Mouse (Mus musculus) heart, embryonic 13.5 days (tissue): ENCODE results near the gene Ier5. TPM values are rescaled to one million over a fixed set of nuclear protein-coding genes. Genes with fewer than 3 reads are reported as not detected.

Experiments used
- ATAC-seq: fragments of 200-750 bp; cut with Nextera tagmentation; 2 replicates; pipeline ENCODE4 v1.8.0; 2017; ENCODE audit warnings: moderate TSS enrichment; ENCODE audit not compliant: insufficient number of reproducible peaks, low FRiP score, low TSS enrichment; ENCODE audit errors: extremely low read depth
- H3K27ac ChIP-seq: fragments of 300-500 bp; sonication (generic); replicated peaks from 2 replicates; pipeline ENCODE4 v1.5.1; 2015; ENCODE audit warnings: moderate library complexity, mild to moderate bottlenecking, inconsistent platforms
- H3K27me3 ChIP-seq: fragments of 300-500 bp; sonication (generic); replicated peaks from 2 replicates; pipeline ENCODE4 v1.6.1; 2015; ENCODE audit warnings: mild to moderate bottlenecking, inconsistent platforms
- H3K36me3 ChIP-seq: fragments of 300-500 bp; sonication (generic); 2 replicates; pipeline ENCODE4 v1.6.1; 2015; ENCODE audit warnings: mild to moderate bottlenecking, inconsistent platforms
- H3K4me1 ChIP-seq: fragments of 300-500 bp; sonication (generic); 2 replicates; pipeline ENCODE4 v1.6.1; 2015; ENCODE audit warnings: inconsistent platforms
- H3K4me2 ChIP-seq: fragments of 300-500 bp; sonication (generic); 2 replicates; pipeline ENCODE4 v1.6.1; 2015; ENCODE audit warnings: inconsistent platforms, mild to moderate bottlenecking, moderate library complexity
- H3K4me3 ChIP-seq: fragments of 300-500 bp; sonication (generic); 2 replicates; pipeline ENCODE4 v1.5.1; 2015; ENCODE audit warnings: moderate library complexity, mild to moderate bottlenecking, inconsistent platforms
- H3K9ac ChIP-seq: fragments of 300-500 bp; sonication (generic); 2 replicates; pipeline ENCODE4 v1.6.1; 2015; ENCODE audit warnings: inconsistent platforms, mild to moderate bottlenecking, moderate library complexity
- H3K9me3 ChIP-seq: fragments of 300-500 bp; sonication (generic); 2 replicates; pipeline ENCODE4 v1.6.1; 2016; ENCODE audit warnings: inconsistent platforms
- WGBS: fragments of 180-500 bp; shearing (Covaris S2); methylation state at CpG from one replicate; pipeline ENCODE4 v1.1.7; 2015; ENCODE audit warnings: mixed read lengths; 5-methylcytosine and 5-hydroxymethylcytosine counted together
- polyA plus RNA-seq: library from polyadenylated mRNA; unstranded; fragments of >200 nt; fragmentation: Nextera tagmentation; extraction: Ambion mirVana; gene quantifications from 2 replicates; pipeline ENCODE4 v1.2.1, GENCODE M21; 2015

Gene Ier5
- 3.6 and 3.8 TPM in 2 replicates for polyA plus RNA-seq

GRCm38 (mm10) chr1:155099280-155099848, at the start of gene Ier5:
Gene Ier5 (minus strand): TSS chr1:155099636.
- Histone ChIP-seq H3K9ac (peak within 1 kb of the TSS; percentile 100), H3K4me1 (peaks cover 36% of the 10 kb centered on the region), H3K27me3 (no peaks in the 10 kb centered on the region), H3K4me3 (peak within 1 kb of the TSS; percentile 99), H3K27ac (peak within 1 kb of the TSS; percentile 86), H3K4me2 (peak within 1 kb of the TSS; percentile 81), H3K36me3 (no peaks in the 10 kb centered on the region), H3K9me3 (no peaks in the 10 kb centered on the region)
- WGBS = under 1% methylated on average over 40 of the region's 40 CpGs
- ATAC-seq = peak; percentile 96

DNA sequence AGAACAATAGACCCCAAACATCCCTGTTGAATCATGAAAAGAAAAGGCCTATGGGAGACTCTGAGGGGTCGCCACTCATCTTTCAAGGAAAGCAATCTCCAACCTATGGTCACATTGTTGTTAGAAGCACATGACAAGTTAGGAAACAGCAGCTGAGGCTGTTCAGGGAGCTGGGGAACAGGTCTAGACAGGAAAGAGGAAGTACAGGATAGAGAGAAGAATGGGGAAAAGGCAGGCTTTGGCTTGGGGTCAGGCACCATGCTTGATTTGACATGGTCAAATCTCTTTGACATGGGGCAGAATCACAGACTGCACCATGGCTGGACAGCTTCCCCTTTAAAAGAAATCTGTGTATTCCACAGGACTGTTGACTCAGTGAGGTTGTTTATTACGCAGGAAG, 47.8 kb upstream of the Ier5 start:
- Histone ChIP-seq H3K36me3 (no peaks in the 10 kb centered on the region), H3K27ac (no peak overlapping the region), H3K4me1 (peaks cover 6% of the 10 kb centered on the region), H3K9ac (no peak overlapping the region), H3K9me3 (no peaks in the 10 kb centered on the region), H3K4me3 (no peak overlapping the region), H3K4me2 (peak overlapping the region; percentile 66; the same call in 1 of the 2 replicates), H3K27me3 (no peaks in the 10 kb centered on the region)
- 78% methylated on average over 2 of the region's 2 CpGs for WGBS
- no peak for ATAC-seq

- peak within 1 kb of the TSS; percentile 54 for H3K4me3 ChIP-seq
- peaks cover 6% of the 10 kb centered on the region for H3K4me1 ChIP-seq
- no peaks in the 10 kb centered on the region for H3K27me3 ChIP-seq
- H3K9me3 ChIP-seq = no peaks in the 10 kb centered on the region
- WGBS = 35% methylated on average over 8 of the region's 8 CpGs
- peak within 1 kb of the TSS; percentile 77 for H3K9ac ChIP-seq
- peak within 1 kb of the TSS; percentile 46 for H3K27ac ChIP-seq
- ATAC-seq = peak; percentile 68
- peak within 1 kb of the TSS; percentile 66 for H3K4me2 ChIP-seq
- no peaks in the 10 kb centered on the region for H3K36me3 ChIP-seq
Observed at GRCm38 (mm10) chr1:155146572-155146980, 47.1 kb upstream of the Ier5 start, which contains the start of gene Mr1. Gene Mr1 (minus strand): TSS chr1:155146814.

DNA sequence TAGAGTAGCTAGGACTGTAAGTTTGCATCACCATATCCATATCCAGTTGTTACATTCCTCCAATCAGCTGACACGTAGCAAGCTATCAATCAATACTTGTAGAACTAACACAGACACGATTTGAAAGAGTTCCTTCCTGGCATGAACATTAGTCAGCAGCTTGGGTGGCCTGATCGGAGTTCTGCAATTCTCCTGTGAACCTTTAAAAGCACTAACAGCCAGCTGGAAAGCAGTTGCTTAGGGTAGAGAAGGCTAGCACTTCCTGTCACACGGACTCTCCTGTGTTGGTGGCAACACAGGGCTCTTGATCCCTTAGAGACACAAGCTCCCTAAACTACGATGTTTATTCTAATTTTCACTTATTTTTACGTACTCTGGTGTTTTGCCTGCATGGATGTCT, 46.2 kb upstream of the Ier5 start:
- Histone ChIP-seq H3K9ac (peak overlapping the region; percentile 77; the same call in 1 of the 2 replicates), H3K4me1 (peaks cover 6% of the 10 kb centered on the region), H3K9me3 (no peaks in the 10 kb centered on the region), H3K27me3 (no peaks in the 10 kb centered on the region), H3K4me2 (peak overlapping the region; percentile 66), H3K4me3 (peak overlapping the region; percentile 54), H3K36me3 (no peaks in the 10 kb centered on the region), H3K27ac (peak overlapping the region; percentile 46; the same call in 1 of the 2 replicates)
- WGBS = 40% methylated on average over 6 of the region's 6 CpGs
- no peak for ATAC-seq

- no peaks in the 10 kb centered on the region for H3K9me3 ChIP-seq
- WGBS = 66% methylated on average over 2 of the region's 2 CpGs
- peaks cover 40% of the 10 kb centered on the region for H3K4me1 ChIP-seq
- H3K4me2 ChIP-seq = no peak overlapping the region
- no peak overlapping the region for H3K4me3 ChIP-seq
- ATAC-seq = no peak
- no peaks in the 10 kb centered on the region for H3K36me3 ChIP-seq
- no peak overlapping the region for H3K9ac ChIP-seq
- H3K27ac ChIP-seq = no peak overlapping the region
- no peaks in the 10 kb centered on the region for H3K27me3 ChIP-seq
Observed at GRCm38 (mm10) chr1:155140076-155140475, 40.6 kb upstream of the Ier5 start.

GRCm38 (mm10) chr1:155138795-155139194, 39.4 kb upstream of the Ier5 start:
- Histone ChIP-seq H3K36me3 (no peaks in the 10 kb centered on the region), H3K9me3 (no peaks in the 10 kb centered on the region), H3K4me1 (peaks cover 53% of the 10 kb centered on the region), H3K9ac (no peak overlapping the region), H3K4me3 (no peak overlapping the region), H3K27ac (no peak overlapping the region; the same call in 1 of the 2 replicates), H3K27me3 (no peaks in the 10 kb centered on the region), H3K4me2 (no peak overlapping the region)
- 77% methylated on average over 7 of the region's 7 CpGs for WGBS
- no peak for ATAC-seq

DNA sequence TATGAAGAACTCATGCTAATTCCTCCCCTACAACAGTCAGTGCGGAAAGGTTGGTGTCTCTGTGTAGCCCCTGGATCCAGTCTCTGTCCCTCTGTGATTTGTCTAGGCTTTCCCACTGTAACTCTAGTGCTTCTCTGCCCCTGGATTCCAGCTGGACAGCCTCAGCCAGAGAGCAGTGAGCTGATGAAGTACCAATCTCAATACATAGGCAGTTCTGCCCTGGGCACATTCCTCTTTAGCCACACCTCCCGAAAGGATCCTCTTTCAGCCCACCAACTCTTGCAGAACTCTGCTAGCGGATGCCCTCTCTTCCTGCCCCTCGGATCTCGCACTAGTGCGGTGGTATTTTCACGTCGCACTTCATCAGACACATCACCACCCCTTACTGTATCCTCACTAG, 35.4 kb upstream of the Ier5 start:
- H3K4me2 ChIP-seq = no peak overlapping the region
- H3K36me3 ChIP-seq = peaks cover 4% of the 10 kb centered on the region; the same call in 1 of the 2 replicates
- H3K27me3 ChIP-seq = no peaks in the 10 kb centered on the region
- H3K9ac ChIP-seq = no peak overlapping the region
- ATAC-seq = no peak
- H3K27ac ChIP-seq = peak overlapping the region; percentile 76
- peaks cover 54% of the 10 kb centered on the region for H3K4me1 ChIP-seq
- WGBS = 28% methylated on average over 8 of the region's 8 CpGs
- no peak overlapping the region for H3K4me3 ChIP-seq
- H3K9me3 ChIP-seq = no peaks in the 10 kb centered on the region

DNA sequence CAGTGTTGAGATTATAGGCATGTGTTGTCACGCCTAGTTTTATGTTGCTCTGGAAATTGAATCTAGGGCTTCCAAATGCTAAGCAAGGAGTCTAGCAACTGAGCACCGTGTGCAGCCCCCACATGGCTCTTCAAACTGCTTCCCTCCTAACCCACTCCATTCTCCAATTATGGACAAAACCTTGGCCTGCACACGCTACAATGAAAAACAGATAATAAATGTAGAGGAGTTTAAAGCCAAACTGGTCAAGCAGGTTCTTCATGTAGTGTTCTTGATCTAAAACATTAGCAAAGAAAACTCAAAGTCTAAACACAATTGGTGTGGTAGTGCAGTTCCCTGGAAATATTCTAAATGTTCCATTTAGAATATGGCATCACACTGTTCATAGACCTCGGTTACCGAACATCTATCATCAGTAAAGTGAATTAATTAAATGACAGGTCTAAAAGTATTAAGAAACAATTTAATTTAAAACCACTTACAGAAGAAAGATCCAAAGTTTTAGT, 28.0 kb upstream of the Ier5 start:
- Histone ChIP-seq H3K9ac (no peak overlapping the region), H3K9me3 (no peaks in the 10 kb centered on the region)

DNA sequence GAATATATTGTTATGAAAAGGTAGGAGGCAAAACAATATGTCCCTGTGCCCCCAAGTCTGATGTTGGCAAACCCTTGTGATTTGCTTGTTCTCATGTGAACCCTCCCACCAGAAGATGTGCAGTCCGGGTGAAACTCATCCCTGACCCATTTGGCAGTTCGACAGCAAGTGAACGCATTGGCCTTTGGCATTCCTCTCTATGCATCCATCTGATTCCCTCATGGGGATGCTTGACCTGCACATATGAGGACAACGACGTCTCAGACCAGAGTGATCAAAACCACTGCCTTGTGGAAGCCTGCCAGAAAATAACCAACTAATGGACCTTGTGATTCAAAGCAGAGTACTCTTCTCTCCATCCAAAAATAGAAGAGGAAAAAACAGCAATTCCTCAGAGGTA, 27.3 kb upstream of the Ier5 start:
- no peak overlapping the region for H3K4me3 ChIP-seq
- no peak overlapping the region for H3K9ac ChIP-seq
- WGBS = 74% methylated on average over 5 of the region's 5 CpGs
- H3K27ac ChIP-seq = no peak overlapping the region
- peaks cover 4% of the 10 kb centered on the region; the same call in 1 of the 2 replicates for H3K36me3 ChIP-seq
- no peak overlapping the region for H3K4me2 ChIP-seq
- H3K9me3 ChIP-seq = no peaks in the 10 kb centered on the region
- no peak for ATAC-seq
- peaks cover 10% of the 10 kb centered on the region; the same call in 1 of the 2 replicates for H3K4me1 ChIP-seq
- H3K27me3 ChIP-seq = no peaks in the 10 kb centered on the region

More for the DNA sequence above, 28.0 kb upstream of the Ier5 start:
- ATAC-seq = no peak
- WGBS = 82% methylated on average over 5 of the region's 5 CpGs
- H3K4me1 ChIP-seq = peaks cover 7% of the 10 kb centered on the region; the same call in 1 of the 2 replicates
- no peak overlapping the region for H3K4me2 ChIP-seq
- H3K4me3 ChIP-seq = no peak overlapping the region
- H3K27me3 ChIP-seq = no peaks in the 10 kb centered on the region
- H3K36me3 ChIP-seq = peaks cover 4% of the 10 kb centered on the region; the same call in 1 of the 2 replicates
- no peak overlapping the region for H3K27ac ChIP-seq

DNA sequence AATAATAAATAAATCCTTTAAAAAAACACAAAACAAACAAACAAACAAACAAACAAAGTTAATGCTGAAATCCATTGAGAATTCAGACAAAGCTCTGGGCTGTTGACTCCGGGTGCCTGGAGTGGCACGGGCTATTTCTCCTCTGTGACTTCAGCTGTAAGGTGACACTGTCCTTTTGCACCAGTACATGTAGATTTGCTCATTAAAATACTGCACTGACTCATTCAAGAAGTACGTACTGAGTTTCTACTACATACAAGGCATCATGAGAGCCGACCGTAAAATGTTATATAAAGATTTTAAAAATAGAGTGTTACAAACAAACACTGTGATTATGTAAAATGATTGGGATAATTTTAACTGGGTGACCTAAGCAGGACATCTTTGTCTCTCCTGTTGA, 25.0 kb upstream of the Ier5 start:
- Histone ChIP-seq H3K4me2 (no peak overlapping the region), H3K9me3 (no peaks in the 10 kb centered on the region), H3K27me3 (no peaks in the 10 kb centered on the region), H3K4me3 (no peak overlapping the region), H3K36me3 (no peaks in the 10 kb centered on the region), H3K27ac (no peak overlapping the region), H3K9ac (no peak overlapping the region), H3K4me1 (peaks cover 10% of the 10 kb centered on the region; the same call in 1 of the 2 replicates)
- WGBS = 87% methylated on average over 5 of the region's 5 CpGs
- ATAC-seq = no peak

- ATAC-seq = no peak
Observed at GRCm38 (mm10) chr1:155121977-155122939, 22.8 kb upstream of the Ier5 start.

More at GRCm38 (mm10) chr1:155121977-155122939, 22.8 kb upstream of the Ier5 start:
- Histone ChIP-seq H3K9me3 (no peaks in the 10 kb centered on the region), H3K4me3 (no peak overlapping the region), H3K27me3 (no peaks in the 10 kb centered on the region), H3K4me1 (peaks cover 10% of the 10 kb centered on the region; the same call in 1 of the 2 replicates), H3K4me2 (no peak overlapping the region), H3K9ac (peak overlapping the region; percentile 50; the same call in 1 of the 2 replicates), H3K36me3 (no peaks in the 10 kb centered on the region), H3K27ac (no peak overlapping the region)
- WGBS = 70% methylated on average over 21 of the region's 21 CpGs
